Mouse (Mus musculus) T-helper 2 cell (primary cell): ENCODE data around the gene Ccl28.
"Not testable (repeated sequence)": the region's sequence is repeated elsewhere in the genome, so short reads cannot be mapped to it uniquely, and the experiment has no call there.

Source experiments
- in situ Hi-C: fragments of 300-600 bp; cut with MboI, MseI; formaldehyde crosslinking; loops from one replicate; pipeline ENCODE4 v1.15.1; 2025; ENCODE audit warnings: high pct_unique_total_duplicates

Gene Ccl28

DNA sequence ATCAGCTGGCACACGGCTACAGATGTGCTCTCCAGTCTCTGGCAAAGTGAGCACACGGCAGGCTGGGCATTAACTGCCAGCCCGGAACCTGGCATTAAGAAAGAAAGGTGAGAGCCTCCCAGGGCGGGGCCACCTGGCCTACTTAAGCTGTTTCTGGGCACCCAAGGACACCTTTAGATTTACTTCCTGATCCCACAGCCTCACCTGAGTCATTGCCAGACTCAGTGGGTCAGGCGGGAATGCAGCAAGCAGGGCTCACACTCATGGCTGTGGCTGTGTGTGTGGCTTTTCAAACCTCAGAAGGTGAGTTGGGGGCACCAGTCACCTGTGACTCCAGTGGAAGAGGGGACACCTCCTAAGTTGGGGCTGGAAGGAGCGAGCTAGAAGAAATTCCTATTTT is at the start of gene Ccl28:
Ccl28 (plus strand) TSS at position 186 of the 400 bp plus-strand sequence.
- in situ Hi-C loops, result no loop called here

DNA sequence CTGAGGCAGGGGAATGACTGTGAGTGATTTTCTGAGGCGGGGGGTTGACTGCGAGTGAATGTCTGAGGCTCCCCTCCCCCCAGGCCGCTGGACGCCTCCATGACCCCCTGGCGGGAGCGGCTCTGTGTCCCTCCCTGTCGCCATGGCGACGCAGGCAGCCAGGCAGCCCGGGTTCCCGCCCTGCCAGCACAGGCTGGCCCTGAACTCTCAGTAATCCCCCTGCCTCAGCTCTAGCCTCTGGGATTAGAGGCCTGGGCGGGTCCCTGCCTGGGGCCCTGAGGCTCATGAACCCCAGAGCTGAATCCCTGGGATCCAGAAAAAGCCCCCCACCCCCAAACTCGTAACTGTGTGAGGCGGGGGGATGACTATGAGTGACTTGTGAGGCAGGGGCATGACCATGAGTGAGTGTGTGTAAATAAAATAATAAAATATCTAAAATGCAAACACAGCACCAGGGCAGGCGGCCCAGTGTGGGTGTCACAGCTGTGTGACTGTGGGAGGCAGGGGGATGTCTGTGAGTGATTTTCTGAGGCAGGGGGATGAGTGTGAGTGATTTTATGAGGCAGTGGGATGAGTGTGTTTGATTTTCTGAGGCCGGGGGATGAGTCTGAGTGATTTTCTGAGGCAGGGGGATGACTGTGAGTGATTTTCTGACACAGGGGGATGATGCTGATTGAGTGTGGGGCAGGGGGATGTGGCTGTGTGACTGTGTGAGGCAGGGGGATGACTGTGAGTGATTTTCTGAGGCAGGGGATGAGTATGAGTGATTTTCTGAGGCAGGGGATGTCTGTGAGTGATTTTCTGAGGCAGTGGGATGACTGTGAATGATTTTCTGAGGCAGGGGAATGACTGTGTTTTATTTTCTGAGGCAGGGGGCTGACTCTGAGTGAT is 27.1 kb upstream of the Ccl28 start:
- in situ Hi-C loops, result loop anchor here (5.0 to 25.0 kb wide), 4 partner anchors 109 to 984 kb away; partner anchors contain the start of genes 3110070M22Rik and Tmem267

DNA sequence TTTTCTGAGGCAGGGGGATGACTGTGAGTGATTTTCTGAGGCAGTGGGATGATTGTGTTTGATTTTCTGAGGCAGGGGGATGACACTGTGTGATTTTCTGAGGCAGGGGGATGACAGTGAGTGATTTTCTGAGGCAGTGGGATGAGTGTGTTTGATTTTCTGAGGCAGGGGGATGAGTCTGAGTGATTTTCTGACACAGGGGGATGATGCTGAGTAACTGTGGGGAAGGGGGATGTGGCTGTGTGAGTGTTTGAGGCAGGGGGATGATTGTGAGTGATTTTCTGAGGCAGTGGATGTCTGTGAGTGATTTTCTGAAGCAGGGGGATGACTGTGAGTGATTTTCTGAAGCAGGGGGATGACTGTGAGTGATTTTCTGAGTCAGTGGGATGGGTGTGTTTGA is 25.2 kb upstream of the Ccl28 start:
- in situ Hi-C loops, result loop anchor here (5.0 to 25.0 kb wide), 4 partner anchors 111 to 986 kb away; partner anchors contain the start of genes 3110070M22Rik and Tmem267

DNA sequence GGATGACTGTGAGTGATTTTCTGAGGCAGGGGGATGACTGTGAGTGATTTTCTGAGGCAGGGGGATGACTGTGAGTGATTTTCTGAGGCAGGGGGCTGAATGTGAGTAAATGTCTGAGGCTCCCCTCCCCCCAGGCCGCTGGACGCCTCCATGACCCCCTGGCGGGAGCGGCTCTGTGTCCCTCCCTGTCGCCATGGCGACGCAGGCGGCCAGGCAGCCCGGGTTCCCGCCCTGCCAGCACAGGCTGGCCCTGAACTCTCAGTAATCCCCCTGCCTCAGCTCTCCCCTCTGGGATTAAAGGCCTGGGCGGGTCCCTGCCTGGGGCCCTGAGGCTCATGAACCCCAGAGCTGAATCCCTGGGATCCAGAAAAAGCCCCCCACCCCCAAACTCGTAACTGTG is 24.6 kb upstream of the Ccl28 start:
- in situ Hi-C loops, result loop anchor here (5.0 to 25.0 kb wide), 4 partner anchors 112 to 987 kb away; partner anchors contain the start of genes 3110070M22Rik and Tmem267

DNA sequence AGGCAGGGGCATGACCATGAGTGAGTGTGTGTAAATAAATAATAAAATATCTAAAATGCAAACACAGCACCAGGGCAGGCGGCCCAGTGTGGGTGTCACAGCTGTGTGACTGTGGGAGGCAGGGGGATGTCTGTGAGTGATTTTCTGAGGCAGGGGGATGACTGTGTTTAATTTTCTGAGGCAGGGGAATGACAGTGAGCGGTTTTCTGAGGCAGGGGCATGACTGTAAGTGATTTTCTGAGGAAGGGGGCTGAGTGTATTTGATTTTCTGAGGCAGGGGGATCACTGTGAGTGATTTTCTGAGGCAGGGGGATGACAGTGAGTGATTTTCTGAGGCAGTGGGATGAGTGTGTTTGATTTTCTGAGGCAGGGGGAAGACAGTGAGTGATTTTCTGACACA is 24.1 kb upstream of the Ccl28 start:
- in situ Hi-C loops, result loop anchor here (5.0 to 25.0 kb wide), 4 partner anchors 112 to 987 kb away; partner anchors contain the start of genes 3110070M22Rik and Tmem267

DNA sequence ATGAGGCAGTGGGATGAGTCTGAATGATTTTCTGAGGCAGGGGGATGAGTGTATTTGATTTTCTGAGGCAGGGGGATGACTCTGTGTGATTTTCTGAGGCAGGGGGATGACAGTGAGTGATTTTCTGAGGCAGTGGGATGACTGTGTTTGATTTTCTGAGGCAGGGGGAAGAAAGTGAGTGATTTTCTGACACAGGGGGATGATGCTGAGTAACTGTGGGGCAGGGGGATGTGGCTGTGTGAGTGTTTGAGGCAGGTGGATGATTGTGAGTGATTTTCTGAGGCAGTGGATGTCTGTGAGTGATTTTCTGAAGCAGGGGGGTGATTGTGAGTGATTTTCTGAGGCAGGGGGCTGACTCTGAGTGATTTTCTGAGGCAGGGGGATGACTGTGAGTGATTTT is 23.5 kb upstream of the Ccl28 start:
- in situ Hi-C loops, result loop anchor here (10.0 kb wide), 1 partner anchor 1655 kb away; no protein-coding TSS in a partner anchor

DNA sequence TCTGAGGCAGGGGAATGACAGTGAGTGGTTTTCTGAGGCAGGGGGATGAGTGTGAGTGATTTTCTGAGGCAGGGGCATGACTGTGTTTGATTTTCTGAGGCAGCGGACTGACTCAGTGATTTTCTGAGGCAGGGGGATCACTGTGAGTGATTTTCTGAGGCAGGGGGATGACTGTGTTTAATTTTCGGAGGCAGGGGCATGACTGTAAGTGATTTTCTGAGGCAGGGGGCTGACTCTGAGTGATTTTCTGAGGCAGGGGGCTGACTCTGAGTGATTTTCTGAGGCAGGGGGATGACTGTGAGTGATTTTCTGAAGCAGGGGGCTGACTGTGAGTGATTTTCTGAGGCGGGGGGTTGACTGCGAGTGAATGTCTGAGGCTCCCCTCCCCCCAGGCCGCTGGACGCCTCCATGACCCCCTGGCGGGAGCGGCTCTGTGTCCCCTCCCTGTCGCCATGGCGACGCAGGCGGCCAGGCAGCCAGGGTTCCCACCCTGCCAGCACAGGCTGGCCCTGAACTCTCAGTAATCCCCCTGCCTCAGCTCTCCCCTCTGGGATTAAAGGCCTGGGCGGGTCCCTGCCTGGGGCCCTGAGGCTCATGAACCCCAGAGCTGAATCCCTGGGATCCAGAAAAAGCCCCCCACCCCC is 20.8 kb upstream of the Ccl28 start:
- in situ Hi-C loops, result loop anchor here (10.0 kb wide), 1 partner anchor 1658 kb away; no protein-coding TSS in a partner anchor

DNA sequence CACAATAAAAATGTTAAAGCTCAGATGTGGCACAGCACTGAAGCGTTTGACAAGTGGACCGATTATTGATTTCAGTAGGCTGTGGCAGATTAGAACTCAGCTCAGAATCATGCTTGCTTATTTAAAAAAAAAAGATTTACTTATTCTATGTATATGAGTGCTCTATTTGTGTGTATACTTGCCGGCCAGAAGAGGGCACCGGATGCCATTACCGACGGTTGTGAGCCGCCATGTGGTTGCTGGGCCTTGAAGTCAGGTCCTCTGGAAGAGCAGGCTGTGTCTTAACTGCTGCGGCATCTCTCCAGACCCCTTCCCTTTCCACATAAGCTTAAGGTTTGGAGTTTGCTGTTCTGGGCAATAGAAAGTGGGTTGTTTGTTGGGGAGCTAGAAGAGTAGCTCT is 19.7 kb upstream of the Ccl28 start:
- in situ Hi-C loops, result loop anchor here (10.0 kb wide), 1 partner anchor 1659 kb away; no protein-coding TSS in a partner anchor

DNA sequence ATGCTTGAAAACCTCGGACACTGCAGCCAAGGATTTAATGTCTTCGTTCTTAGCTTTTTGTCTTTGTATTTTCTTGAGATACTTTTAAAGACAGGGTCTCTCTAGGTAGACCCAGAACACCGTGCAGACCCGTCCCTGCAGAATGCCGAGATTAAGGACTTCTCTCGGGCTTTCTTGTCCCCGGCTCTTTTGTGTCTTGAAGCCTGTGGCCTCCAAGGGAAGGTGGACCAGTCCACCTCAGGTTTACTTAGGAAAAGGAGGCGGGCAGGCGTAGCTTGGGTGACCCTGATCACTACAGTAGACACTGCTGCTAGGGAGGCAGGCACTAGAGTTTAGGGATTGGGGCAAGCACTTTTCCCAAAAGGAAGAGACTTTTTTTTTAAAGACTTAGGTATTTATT is 19.3 kb upstream of the Ccl28 start:
- in situ Hi-C loops, result loop anchor here (10.0 kb wide), 1 partner anchor 1660 kb away; no protein-coding TSS in a partner anchor

DNA sequence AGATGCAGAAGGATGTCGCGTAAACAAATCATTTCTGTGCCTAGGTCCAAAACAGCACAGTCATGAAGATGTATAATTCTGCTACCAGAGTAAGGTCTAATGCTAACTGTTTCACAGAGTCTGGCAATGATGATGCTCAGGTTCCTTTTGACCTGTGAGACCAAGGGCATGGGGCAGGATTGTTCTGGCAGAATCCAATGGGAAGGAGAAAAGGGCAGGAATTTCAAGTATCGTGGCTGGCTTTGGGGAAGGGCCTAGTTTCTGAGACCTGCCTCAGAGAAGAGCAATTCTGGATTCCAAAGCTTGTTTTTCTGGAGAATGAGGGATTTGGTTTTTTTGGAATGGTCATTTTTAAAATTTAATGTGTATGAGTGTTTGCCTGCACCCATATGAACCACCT is 4.8 kb upstream of the Ccl28 start:
- in situ Hi-C loops, result no loop called here

DNA sequence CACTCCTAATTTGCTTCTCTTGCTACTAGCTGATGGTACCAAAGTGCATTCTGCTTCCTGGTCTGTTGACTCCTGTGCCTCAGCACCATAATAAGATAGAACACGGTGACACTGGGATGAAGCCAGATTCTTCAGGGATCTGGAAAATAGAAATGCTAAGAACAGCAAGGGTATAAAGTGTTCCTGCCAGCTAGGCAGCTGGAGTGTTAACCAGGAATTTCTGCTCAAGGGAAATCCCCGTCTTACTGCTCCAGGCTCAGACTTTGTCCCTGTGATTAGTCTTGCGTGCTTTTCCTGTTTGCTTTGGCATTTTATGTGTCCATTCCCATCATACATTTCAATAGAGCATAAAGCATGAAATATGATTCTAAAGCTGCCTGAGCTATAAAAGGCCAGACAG is 3.9 kb upstream of the Ccl28 start:
- in situ Hi-C loops, result no loop called here

DNA sequence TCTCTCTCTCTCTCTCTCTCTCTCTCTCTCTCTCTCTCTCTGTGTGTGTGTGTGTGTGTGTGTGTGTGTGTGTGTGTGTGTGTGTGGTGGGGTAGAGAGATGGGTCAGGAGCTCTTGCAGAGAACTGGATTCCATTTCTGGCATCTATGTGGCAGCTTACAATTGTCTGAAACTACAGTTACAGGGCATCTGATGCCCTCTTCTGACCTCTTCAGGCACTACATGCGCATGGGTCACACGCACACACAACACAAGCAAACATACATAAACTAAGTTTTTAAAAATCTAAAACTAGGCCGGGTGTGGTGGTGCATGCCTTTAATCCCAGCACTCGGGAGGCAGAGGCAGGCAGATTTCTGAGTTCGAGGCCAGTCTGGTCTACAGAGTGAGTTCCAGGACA is 2.3 kb downstream of the Ccl28 start:
- in situ Hi-C loops, result not testable (repeated sequence)

DNA sequence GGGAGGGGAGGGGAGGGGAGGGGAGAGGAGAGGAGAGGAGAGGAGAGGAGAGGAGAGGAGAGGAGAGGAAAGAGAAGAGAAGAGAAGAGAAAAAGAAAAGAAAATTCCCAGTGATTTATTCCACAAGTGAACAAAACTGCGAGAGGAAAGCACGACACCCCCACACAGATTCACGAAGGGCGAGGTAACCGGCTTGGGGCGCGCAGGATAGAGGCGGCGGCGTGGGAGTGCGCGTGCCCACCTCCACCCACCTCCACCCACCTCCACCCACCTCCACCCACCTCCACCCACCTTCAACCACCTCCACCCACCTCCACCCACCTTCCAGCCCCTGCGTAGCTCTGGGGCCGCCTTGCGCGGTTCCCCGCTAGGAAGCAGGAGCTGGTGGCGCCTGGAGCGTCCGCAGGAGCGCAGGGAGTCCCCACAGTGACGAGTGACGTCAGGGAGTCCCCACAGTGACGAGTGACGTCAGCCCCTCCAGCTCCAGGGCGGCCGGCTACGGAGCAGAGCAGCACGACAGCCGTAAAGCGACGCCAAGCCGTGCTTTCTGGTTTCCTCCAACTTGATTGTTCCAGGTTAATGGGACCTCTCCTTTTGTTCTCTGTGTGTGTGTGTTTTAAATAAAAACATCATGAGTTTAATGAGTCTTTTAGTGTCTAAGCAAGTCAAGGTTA is 8.0 kb downstream of the Ccl28 start:
- in situ Hi-C loops, result no loop called here

DNA sequence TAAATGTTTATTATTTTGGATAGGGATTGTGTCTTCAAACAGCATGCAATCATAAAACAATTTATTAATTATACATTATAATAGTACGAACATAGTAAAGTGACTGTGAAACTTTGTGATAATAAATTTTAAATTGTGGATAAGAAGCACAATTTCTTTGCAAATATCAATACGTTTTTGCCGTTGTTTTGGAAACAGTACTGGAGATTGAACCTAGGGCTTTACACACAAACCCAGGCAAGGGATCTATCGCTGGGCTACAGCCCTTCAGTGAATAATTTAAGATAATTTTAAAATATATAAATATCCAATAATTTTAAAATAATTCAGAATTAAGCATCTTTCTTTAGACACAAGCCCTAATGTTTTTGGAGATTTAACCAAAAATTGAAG is 8.5 kb downstream of the Ccl28 start:
- in situ Hi-C loops, result no loop called here

DNA sequence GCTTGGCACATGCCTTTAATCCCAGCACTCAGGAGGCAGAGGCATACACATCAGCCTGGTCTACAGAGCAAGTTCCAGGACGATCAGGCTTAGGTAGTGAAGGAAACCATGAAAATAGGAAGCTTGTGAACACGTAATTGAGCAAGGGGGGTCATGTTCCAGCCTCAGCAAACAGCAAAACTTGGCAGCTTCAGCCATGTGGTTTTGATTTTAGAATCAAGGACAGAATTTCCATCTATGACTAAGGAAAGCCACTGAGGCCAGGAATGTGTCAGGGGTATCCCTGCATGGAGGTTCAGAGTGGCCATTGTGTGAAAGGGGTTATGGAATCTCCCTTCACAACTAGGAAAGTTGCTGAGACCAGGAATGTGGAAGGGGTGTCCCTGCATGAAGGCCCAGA is 11.9 kb downstream of the Ccl28 start:
- in situ Hi-C loops, result loop anchor here (5.0 kb wide), 1 partner anchor 52 kb away; no protein-coding TSS in a partner anchor

DNA sequence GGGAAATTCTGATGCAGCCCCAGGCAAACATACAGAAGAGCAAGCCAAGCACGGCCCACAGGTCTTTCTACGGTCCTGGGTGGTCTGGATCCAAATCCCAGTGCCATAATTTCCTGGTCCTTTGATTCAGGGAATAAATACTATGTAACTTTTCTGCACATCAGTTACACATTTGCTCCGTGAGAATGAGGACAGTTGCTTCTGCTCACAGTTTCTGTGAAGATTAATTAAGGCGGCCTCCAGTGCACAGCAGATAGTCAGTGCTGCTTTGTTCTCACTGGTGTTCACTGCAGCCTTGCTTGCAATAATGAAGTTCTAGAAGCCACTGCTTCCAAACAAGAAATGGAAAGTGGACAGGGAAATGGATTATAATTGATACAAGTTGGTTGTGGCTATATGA is 14.2 kb downstream of the Ccl28 start:
- in situ Hi-C loops, result loop anchor here (5.0 kb wide), 1 partner anchor 49 kb away; no protein-coding TSS in a partner anchor

DNA sequence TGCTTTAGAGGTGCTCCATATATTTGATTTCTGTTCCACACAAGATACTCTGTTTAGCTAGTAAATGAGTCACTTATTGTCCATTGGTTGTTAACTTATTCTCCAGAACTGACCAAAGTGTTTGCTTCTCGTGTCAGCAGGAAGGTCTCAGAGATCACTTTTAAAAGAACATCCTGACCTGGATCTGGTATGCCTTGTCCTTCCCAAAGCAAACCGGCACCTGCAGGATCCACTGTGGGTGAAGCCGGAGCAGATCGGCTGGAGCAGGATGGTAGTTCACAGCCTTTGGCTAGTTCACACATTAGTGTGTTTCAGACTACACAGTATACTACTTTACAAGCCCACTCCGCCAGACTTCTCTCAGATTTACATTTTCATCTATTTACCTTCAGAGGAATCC is 14.8 kb downstream of the Ccl28 start:
- in situ Hi-C loops, result loop anchor here (5.0 kb wide), 1 partner anchor 49 kb away; no protein-coding TSS in a partner anchor

DNA sequence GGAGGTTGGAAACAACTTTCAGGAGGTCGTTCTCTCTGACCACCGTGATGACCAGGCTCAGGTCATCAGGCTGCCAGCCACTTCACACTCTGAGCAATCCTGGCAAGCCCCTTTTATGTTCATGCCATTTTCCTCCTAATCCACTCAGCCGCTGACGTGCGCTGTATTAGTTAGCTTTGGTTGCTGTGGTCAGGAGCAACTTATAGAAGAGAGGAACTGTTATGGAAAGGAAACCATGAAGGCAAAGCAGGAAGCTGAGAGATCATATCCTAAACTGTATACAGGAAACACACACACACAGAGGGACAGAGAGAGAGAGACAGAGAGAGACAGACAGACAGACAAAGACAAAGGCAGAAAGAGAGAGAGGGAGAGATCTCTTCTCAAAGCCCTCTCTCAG is 15.7 kb downstream of the Ccl28 start:
- in situ Hi-C loops, result loop anchor here (5.0 kb wide), 1 partner anchor 48 kb away; no protein-coding TSS in a partner anchor

DNA sequence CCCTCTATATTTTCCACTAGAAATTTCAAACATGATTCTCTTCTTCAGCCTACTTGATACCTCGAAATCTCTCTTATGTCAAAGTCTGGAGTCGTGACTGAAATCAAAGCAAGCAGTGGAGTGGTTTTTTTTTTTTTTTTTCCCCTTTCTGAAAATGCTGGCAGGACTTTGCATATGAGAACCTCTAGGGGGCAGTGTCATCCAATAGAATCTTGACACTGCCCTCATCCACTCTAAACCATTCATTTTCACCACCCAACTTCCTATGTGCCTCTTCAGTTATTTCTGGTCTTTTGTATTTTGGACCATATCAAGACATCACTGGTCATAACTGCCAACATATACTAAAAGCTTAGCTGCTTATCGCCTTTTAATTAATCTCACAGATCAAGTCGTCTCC is 16.9 kb downstream of the Ccl28 start:
- in situ Hi-C loops, result loop anchor here (5.0 kb wide), 1 partner anchor 97 kb away; no protein-coding TSS in a partner anchor

DNA sequence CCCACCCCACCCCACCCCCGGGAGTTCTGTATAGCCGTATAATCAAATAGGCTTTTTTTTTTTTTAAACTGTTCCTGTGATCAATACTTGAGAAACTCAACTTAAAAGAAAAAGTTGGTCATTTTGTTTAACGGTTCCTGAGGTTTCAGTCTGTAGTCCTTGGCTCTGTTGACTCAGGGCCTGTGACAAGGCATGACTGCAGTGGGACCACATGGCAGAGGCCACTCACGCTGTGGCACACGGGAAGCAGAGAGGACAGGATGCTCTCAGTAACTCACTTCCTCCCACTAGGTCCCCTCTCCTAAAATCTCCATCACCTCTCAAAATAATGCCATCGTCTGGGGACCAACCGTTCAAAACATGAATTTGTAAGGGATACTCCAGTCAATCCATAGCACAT is 17.5 kb downstream of the Ccl28 start:
- in situ Hi-C loops, result loop anchor here (5.0 kb wide), 1 partner anchor 96 kb away; no protein-coding TSS in a partner anchor

DNA sequence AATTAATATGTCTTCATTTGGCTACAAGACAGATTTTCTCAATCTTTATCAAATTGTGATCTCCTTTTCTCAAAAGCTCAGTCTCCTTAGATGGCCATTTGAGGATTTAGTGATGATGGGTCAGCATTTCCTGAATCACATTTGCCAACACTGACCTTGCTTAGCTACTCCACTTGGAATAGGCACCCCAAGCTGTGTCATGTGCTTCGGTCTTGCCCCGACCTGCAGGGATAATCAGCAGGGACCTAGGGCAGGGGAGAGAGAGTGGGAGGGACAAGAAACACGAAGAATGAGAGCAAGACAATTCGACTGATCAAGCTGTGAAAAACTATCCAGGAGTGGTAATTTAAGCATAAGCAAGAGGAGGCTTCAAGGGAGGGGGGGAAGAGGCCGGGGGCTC is 21.1 kb downstream of the Ccl28 start:
- in situ Hi-C loops, result loop anchor here (5.0 kb wide), 1 partner anchor 93 kb away; no protein-coding TSS in a partner anchor
